Mouse (Mus musculus) midbrain, embryonic 10.5 days (tissue): ENCODE data around the gene Grm2. TPM values are rescaled to one million over a fixed set of nuclear protein-coding genes. Genes with fewer than 3 reads are reported as not detected.
A peak's percentile ranks its signal among the peaks of the same experiment; 100 is the strongest.
"Not testable (repeated sequence)": the region's sequence is repeated elsewhere in the genome, so short reads cannot be mapped to it uniquely, and the experiment has no call there.

Source experiments
- DNase-seq: peaks from one replicate; pipeline ENCODE4 v3.0.0-alpha.2; 2017; ENCODE audit warnings: low spot score
- H3K27ac ChIP-seq: fragments of 300-500 bp; sonication (generic); replicated peaks from 2 replicates; pipeline ENCODE4 v1.5.1; 2016; ENCODE audit warnings: mild to moderate bottlenecking
- H3K27me3 ChIP-seq: fragments of 300-500 bp; sonication (generic); 2 replicates; pipeline ENCODE4 v1.6.1; 2016; ENCODE audit warnings: low read depth, mild to moderate bottlenecking; ENCODE audit not compliant: poor library complexity, severe bottlenecking
- H3K36me3 ChIP-seq: fragments of 300-500 bp; sonication (generic); 2 replicates; pipeline ENCODE4 v1.6.1; 2016; ENCODE audit warnings: mild to moderate bottlenecking, moderate library complexity
- H3K4me1 ChIP-seq: fragments of 300-500 bp; sonication (generic); 2 replicates; pipeline ENCODE4 v1.6.1; 2016
- H3K4me3 ChIP-seq: fragments of 300-500 bp; sonication (generic); 2 replicates; pipeline ENCODE4 v1.5.1; 2016; ENCODE audit warnings: mild to moderate bottlenecking, moderate library complexity
- H3K9me3 ChIP-seq: fragments of 300-500 bp; sonication (generic); replicated peaks from 2 replicates; pipeline ENCODE4 v1.6.1; 2016; ENCODE audit warnings: mild to moderate bottlenecking
- WGBS: fragments of 180-500 bp; shearing (Covaris S2); methylation state at CpG from one replicate; pipeline ENCODE4 v1.1.7; 2016; 5-methylcytosine and 5-hydroxymethylcytosine counted together
- polyA plus RNA-seq: library from polyadenylated mRNA; unstranded; fragments of >200 nt; fragmentation: Nextera tagmentation; extraction: Ambion mirVana; gene quantifications from 2 replicates; pipeline ENCODE4 v1.2.1, GENCODE M21; 2016

Gene Grm2
- polyA plus RNA-seq, 1 experiment from 2014 or later: 11.8 TPM

GRCm38 (mm10) chr9:106643787-106644186 lies 12.1 kb downstream of the Grm2 start:
- Histone ChIP-seq H3K27me3 (no peaks in the 10 kb centered on the region; the same call in 1 of the 2 replicates), H3K4me1 (peaks cover 7% of the 10 kb centered on the region), H3K4me3 (no peak overlapping the region), H3K36me3 (peaks cover 10% of the 10 kb centered on the region; the same call in 1 of the 2 replicates), H3K9me3 (no peaks in the 10 kb centered on the region), H3K27ac (no peak overlapping the region)
- WGBS: 80% methylated on average over 6 of the region's 6 CpGs
- no peak for DNase-seq

GRCm38 (mm10) chr9:106643128-106643527 lies 12.8 kb downstream of the Grm2 start:
- Histone ChIP-seq H3K4me1 (peaks cover 7% of the 10 kb centered on the region), H3K36me3 (peaks cover 10% of the 10 kb centered on the region; the same call in 1 of the 2 replicates), H3K27me3 (no peaks in the 10 kb centered on the region; the same call in 1 of the 2 replicates), H3K27ac (no peak overlapping the region), H3K4me3 (no peak overlapping the region), H3K9me3 (no peaks in the 10 kb centered on the region)
- WGBS: 29% methylated on average over 7 of the region's 7 CpGs
- peak; percentile 82 for DNase-seq

- DNase-seq: no peak
- Histone ChIP-seq H3K9me3 (no peaks in the 10 kb centered on the region), H3K4me1 (peaks cover 7% of the 10 kb centered on the region), H3K36me3 (0 out of 2 replicates have a peak, but pooled peaks cover 3% of the 10 kb centered on the region), H3K27me3 (no peaks in the 10 kb centered on the region), H3K4me3 (no peak overlapping the region), H3K27ac (no peak overlapping the region)
- 49% methylated on average over 5 of the region's 5 CpGs for WGBS
These were observed 14.5 kb downstream of the Grm2 start for GRCm38 (mm10) chr9:106641346-106641745.

GRCm38 (mm10) chr9:106638154-106638553 lies 17.7 kb downstream of the Grm2 start:
- no peak overlapping the region for H3K27ac ChIP-seq
- no peaks in the 10 kb centered on the region for H3K27me3 ChIP-seq
- peaks cover 7% of the 10 kb centered on the region for H3K4me1 ChIP-seq
- no peaks in the 10 kb centered on the region for H3K36me3 ChIP-seq
- no peaks in the 10 kb centered on the region for H3K9me3 ChIP-seq
- DNase-seq: no peak
- H3K4me3 ChIP-seq: no peak overlapping the region
- 93% methylated on average over 8 of the region's 8 CpGs for WGBS

GRCm38 (mm10) chr9:106632185-106632584 lies 23.7 kb downstream of the Grm2 start:
- Histone ChIP-seq H3K4me1 (no peaks in the 10 kb centered on the region), H3K27ac (no peak overlapping the region), H3K4me3 (no peak overlapping the region), H3K9me3 (no peaks in the 10 kb centered on the region), H3K36me3 (no peaks in the 10 kb centered on the region), H3K27me3 (no peaks in the 10 kb centered on the region)
- no peak for DNase-seq
- WGBS: 77% methylated on average over 5 of the region's 5 CpGs

GRCm38 (mm10) chr9:106627796-106628195 lies 28.1 kb downstream of the Grm2 start:
- not testable (repeated sequence) for H3K9me3 ChIP-seq, H3K4me3 ChIP-seq, H3K27me3 ChIP-seq, DNase-seq, H3K36me3 ChIP-seq, H3K27ac ChIP-seq, H3K4me1 ChIP-seq
- WGBS: 33% methylated on average over 8 of the region's 8 CpGs

- 80% methylated on average over 2 of the region's 2 CpGs for WGBS
- no peak for DNase-seq
- Histone ChIP-seq H3K9me3 (no peaks in the 10 kb centered on the region), H3K27me3 (no peaks in the 10 kb centered on the region), H3K4me1 (no peaks in the 10 kb centered on the region), H3K27ac (no peak within 1 kb of the TSS), H3K4me3 (no peak within 1 kb of the TSS), H3K36me3 (no peaks in the 10 kb centered on the region)
These were observed 29.6 kb downstream of the Grm2 start, which contains the start of gene Iqcf6 for GRCm38 (mm10) chr9:106626282-106626681. Gene Iqcf6 (plus strand): TSS chr9:106626582.

- Histone ChIP-seq H3K9me3 (peaks cover 8% of the 10 kb centered on the region; the same call in 1 of the 2 replicates), H3K36me3 (no peaks in the 10 kb centered on the region), H3K27me3 (no peaks in the 10 kb centered on the region), H3K4me3 (no peak overlapping the region), H3K27ac (no peak overlapping the region), H3K4me1 (peaks cover 6% of the 10 kb centered on the region; the same call in 1 of the 2 replicates)
- 88% methylated on average over 3 of the region's 3 CpGs for WGBS
- no peak for DNase-seq
These were observed 38.4 kb downstream of the Grm2 start for GRCm38 (mm10) chr9:106617496-106617895.

- Histone ChIP-seq H3K9me3 (peaks cover 8% of the 10 kb centered on the region; the same call in 1 of the 2 replicates), H3K27me3 (no peaks in the 10 kb centered on the region), H3K36me3 (no peaks in the 10 kb centered on the region), H3K4me3 (no peak overlapping the region), H3K27ac (no peak overlapping the region), H3K4me1 (peaks cover 6% of the 10 kb centered on the region; the same call in 1 of the 2 replicates)
- WGBS: 89% methylated on average over 9 of the region's 9 CpGs
- DNase-seq: no peak
These were observed 39.6 kb downstream of the Grm2 start for GRCm38 (mm10) chr9:106616306-106616705.

- Histone ChIP-seq H3K36me3 (no peaks in the 10 kb centered on the region), H3K4me1 (peaks cover 6% of the 10 kb centered on the region; the same call in 1 of the 2 replicates), H3K9me3 (peaks cover 6% of the 10 kb centered on the region; the same call in 1 of the 2 replicates), H3K27ac (no peak overlapping the region), H3K4me3 (no peak overlapping the region), H3K27me3 (no peaks in the 10 kb centered on the region)
- DNase-seq: no peak
- 53% methylated on average over 3 of the region's 3 CpGs for WGBS
These were observed 41.3 kb downstream of the Grm2 start for GRCm38 (mm10) chr9:106614616-106615015.

GRCm38 (mm10) chr9:106613951-106614350 lies 41.9 kb downstream of the Grm2 start:
- no peaks in the 10 kb centered on the region for H3K9me3 ChIP-seq
- no peak overlapping the region for H3K4me3 ChIP-seq
- no peak overlapping the region for H3K27ac ChIP-seq
- WGBS: 68% methylated on average over 2 of the region's 2 CpGs
- H3K36me3 ChIP-seq: no peaks in the 10 kb centered on the region
- H3K27me3 ChIP-seq: no peaks in the 10 kb centered on the region
- peaks cover 6% of the 10 kb centered on the region; the same call in 1 of the 2 replicates for H3K4me1 ChIP-seq
- DNase-seq: no peak

- no peak overlapping the region for H3K4me3 ChIP-seq
- no peaks in the 10 kb centered on the region for H3K36me3 ChIP-seq
- no peaks in the 10 kb centered on the region for H3K9me3 ChIP-seq
- WGBS: 88% methylated on average over 4 of the region's 4 CpGs
- no peaks in the 10 kb centered on the region for H3K27me3 ChIP-seq
- H3K27ac ChIP-seq: no peak overlapping the region
- H3K4me1 ChIP-seq: peaks cover 6% of the 10 kb centered on the region; the same call in 1 of the 2 replicates
- no peak for DNase-seq
These were observed 45.2 kb downstream of the Grm2 start for GRCm38 (mm10) chr9:106610727-106611126.

- H3K4me1 ChIP-seq: no peaks in the 10 kb centered on the region
- DNase-seq: peak; percentile 42
- WGBS: 32% methylated on average over 8 of the region's 8 CpGs
- H3K9me3 ChIP-seq: no peaks in the 10 kb centered on the region
- no peak overlapping the region for H3K4me3 ChIP-seq
- no peaks in the 10 kb centered on the region for H3K27me3 ChIP-seq
- no peak overlapping the region for H3K27ac ChIP-seq
- H3K36me3 ChIP-seq: no peaks in the 10 kb centered on the region
These were observed 55.3 kb downstream of the Grm2 start for GRCm38 (mm10) chr9:106600546-106600945.
